Mouse (Mus musculus) limb, embryonic 15.5 days (tissue): ENCODE data around the gene Cd81. TPM values are rescaled to one million over a fixed set of nuclear protein-coding genes. Genes with fewer than 3 reads are reported as not detected.

ENCODE experiments used
- ATAC-seq: fragments of 200-750 bp; cut with Nextera tagmentation; 2 replicates; pipeline ENCODE4 v1.8.0; 2017; ENCODE audit warnings: low read depth, moderate TSS enrichment; ENCODE audit not compliant: insufficient number of reproducible peaks, low FRiP score, low TSS enrichment
- H3K27ac ChIP-seq: fragments of 300-500 bp; sonication (generic); 2 replicates; pipeline ENCODE4 v1.5.1; 2015; ENCODE audit warnings: moderate library complexity, mild to moderate bottlenecking, inconsistent platforms
- H3K27me3 ChIP-seq: fragments of 300-500 bp; sonication (generic); 2 replicates; pipeline ENCODE4 v1.6.1; 2015; ENCODE audit warnings: inconsistent platforms
- H3K36me3 ChIP-seq: fragments of 300-500 bp; sonication (generic); 2 replicates; pipeline ENCODE4 v1.6.1; 2015; ENCODE audit warnings: inconsistent platforms
- H3K4me1 ChIP-seq: fragments of 300-500 bp; sonication (generic); 2 replicates; pipeline ENCODE4 v1.6.1; 2015; ENCODE audit warnings: inconsistent platforms
- H3K4me2 ChIP-seq: fragments of 300-500 bp; sonication (generic); 2 replicates; pipeline ENCODE4 v1.6.1; 2015; ENCODE audit warnings: mild to moderate bottlenecking, inconsistent platforms
- H3K4me3 ChIP-seq: fragments of 300-500 bp; sonication (generic); 2 replicates; pipeline ENCODE4 v1.5.1; 2015; ENCODE audit warnings: mild to moderate bottlenecking, inconsistent platforms
- H3K9ac ChIP-seq: fragments of 300-500 bp; sonication (generic); 2 replicates; pipeline ENCODE4 v1.6.1; 2015; ENCODE audit warnings: inconsistent platforms
- H3K9me3 ChIP-seq: fragments of 300-500 bp; sonication (generic); 2 replicates; pipeline ENCODE4 v1.6.1; 2016; ENCODE audit warnings: inconsistent platforms
- WGBS: fragments of 180-500 bp; shearing (Covaris S2); methylation state at CpG from one replicate; pipeline ENCODE4 v1.1.7; 2015; 5-methylcytosine and 5-hydroxymethylcytosine counted together
- polyA plus RNA-seq: library from polyadenylated mRNA; unstranded; fragments of >200 nt; fragmentation: Nextera tagmentation; extraction: Ambion mirVana; gene quantifications from 2 replicates; pipeline ENCODE4 v1.2.1, GENCODE M21; 2015

Gene Cd81
- polyA plus RNA-seq, 1 experiment from 2014 or later = 692 TPM

DNA sequence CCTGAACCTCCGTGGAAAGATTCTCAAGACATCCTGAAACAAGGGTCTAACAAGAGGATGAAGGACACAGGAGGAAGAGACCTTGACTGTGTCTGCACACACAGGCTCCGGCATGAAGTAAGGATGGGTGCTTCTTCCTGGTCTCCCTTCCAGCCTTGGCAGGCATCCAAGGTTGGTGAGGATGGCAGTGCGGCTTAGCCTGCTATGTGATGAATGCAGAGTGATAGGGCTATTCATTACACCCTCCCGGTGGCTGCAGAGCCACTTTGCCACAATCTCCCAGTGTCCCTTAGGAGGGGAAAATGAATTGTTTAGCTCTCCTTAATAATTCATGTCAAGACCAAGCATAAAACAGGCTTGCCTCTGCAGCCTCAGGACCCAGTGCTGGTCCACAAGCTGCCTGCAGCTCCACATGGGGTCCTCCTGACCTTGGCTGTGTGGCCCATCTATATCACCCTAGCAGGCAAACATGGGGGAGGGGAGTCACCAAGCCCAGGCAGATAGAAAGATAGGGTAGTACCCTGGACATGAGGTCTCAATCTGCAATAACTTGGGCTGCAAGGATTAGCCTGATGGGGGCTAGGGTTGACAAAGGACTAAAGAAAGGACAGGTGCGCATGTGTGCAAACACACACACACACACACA is 40.2 kb upstream of the Cd81 start:
- Histone ChIP-seq H3K9me3 (no peaks in the 10 kb centered on the region), H3K36me3 (no peaks in the 10 kb centered on the region), H3K27me3 (no peaks in the 10 kb centered on the region), H3K4me2 (no peak overlapping the region), H3K4me3 (no peak overlapping the region), H3K27ac (no peak overlapping the region), H3K9ac (no peak overlapping the region), H3K4me1 (peaks cover 65% of the 10 kb centered on the region)
- ATAC-seq = no peak
- 68% methylated on average over 5 of the region's 5 CpGs for WGBS

DNA sequence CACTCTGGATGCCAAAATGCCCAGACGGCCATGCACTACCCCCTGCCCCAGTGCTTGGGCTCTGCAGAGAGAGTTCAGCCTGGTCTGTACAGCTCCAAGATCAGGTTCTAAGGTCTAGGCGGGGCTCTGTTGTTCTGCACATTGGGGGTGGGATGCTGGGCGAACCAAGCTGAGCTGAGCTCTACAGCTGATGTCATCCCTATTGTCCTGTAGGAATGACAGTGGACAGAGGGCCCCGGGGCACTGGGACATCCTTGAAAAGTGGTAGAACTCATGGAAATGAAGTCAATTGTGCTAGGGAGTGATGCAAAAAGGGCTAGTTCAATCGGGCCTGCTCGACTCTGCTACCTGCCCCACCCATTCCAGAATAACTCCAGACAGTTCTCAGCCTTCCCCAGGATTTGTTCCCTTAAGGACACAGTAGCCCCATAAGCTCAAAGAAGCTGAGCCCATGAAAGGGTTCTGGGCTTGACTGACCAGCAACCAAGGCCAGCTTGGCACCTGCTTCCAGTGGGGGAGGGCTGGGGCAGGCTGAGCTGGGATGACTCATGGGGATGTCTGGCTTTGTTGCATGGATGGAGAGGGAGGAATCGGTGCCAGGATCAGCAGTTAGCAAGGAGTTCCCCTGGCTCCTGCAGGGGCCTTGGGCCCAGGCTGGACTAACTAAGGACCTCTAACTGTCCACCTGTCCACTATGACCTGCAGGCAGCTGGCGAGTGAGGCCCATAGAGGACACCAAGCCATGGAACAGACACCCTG is 38.9 kb upstream of the Cd81 start:
- Histone ChIP-seq H3K9me3 (no peaks in the 10 kb centered on the region), H3K4me2 (no peak overlapping the region), H3K27ac (0 out of 2 replicates have a peak overlapping the region, but pooled peaks have one; percentile 14), H3K4me1 (peaks cover 52% of the 10 kb centered on the region), H3K9ac (no peak overlapping the region), H3K4me3 (no peak overlapping the region), H3K27me3 (no peaks in the 10 kb centered on the region), H3K36me3 (no peaks in the 10 kb centered on the region)
- ATAC-seq = no peak
- 71% methylated on average over 8 of the region's 8 CpGs for WGBS

DNA sequence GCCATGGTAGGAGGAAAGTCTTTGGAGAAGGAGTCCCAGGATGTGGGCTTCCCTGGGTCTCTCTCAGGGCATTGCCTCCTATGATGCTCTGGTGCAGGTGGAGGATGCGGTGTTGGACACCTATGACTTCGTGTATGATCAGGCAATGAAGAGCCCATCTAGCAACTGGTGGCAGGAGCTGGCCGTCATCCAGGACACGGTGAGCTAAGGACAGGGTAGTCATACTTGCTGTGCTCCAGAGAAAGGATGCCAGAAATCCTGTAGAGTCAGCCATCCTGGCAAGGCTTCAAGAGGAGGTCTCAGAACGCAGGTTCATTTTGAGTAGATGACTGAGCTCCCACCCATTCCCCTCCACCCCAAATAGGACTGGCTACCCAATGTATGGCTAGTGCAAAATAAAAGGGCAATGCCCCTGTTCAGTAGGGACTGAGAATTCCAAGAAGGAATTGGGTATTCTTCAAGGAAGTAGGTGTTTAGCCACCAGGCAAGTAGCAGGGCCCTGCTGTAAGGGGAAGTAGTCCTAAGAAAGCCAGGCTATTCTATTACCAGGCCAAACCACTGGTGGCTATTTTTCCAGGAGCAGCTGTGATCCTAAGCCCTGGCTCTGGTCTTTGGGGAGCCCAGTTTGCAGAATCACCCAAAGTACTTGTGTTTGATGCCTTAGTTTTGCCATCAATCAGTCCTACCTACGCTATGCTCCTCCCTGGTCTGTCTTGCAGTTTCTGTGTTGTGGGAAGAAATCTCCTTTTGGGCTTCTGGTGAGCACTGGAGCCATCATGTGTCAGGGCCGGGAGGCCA is 37.5 kb upstream of the Cd81 start:
- Histone ChIP-seq H3K9me3 (no peaks in the 10 kb centered on the region), H3K4me2 (no peak overlapping the region), H3K27me3 (no peaks in the 10 kb centered on the region), H3K9ac (no peak overlapping the region), H3K4me3 (no peak overlapping the region), H3K36me3 (no peaks in the 10 kb centered on the region), H3K4me1 (peaks cover 42% of the 10 kb centered on the region), H3K27ac (peak overlapping the region; percentile 39; the same call in 1 of the 2 replicates)
- 80% methylated on average over 7 of the region's 7 CpGs for WGBS
- no peak for ATAC-seq

- no peak overlapping the region for H3K4me3 ChIP-seq
- no peaks in the 10 kb centered on the region for H3K9me3 ChIP-seq
- 6% methylated on average over 1 of the region's 1 CpGs for WGBS
- ATAC-seq = peak; percentile 45
- no peaks in the 10 kb centered on the region for H3K27me3 ChIP-seq
- no peak overlapping the region for H3K4me2 ChIP-seq
- peak overlapping the region; percentile 39 for H3K27ac ChIP-seq
- peaks cover 37% of the 10 kb centered on the region for H3K4me1 ChIP-seq
- H3K36me3 ChIP-seq = no peaks in the 10 kb centered on the region
- H3K9ac ChIP-seq = no peak overlapping the region
Observed at GRCm38 (mm10) chr7:143015755-143016423, 36.6 kb upstream of the Cd81 start.

DNA sequence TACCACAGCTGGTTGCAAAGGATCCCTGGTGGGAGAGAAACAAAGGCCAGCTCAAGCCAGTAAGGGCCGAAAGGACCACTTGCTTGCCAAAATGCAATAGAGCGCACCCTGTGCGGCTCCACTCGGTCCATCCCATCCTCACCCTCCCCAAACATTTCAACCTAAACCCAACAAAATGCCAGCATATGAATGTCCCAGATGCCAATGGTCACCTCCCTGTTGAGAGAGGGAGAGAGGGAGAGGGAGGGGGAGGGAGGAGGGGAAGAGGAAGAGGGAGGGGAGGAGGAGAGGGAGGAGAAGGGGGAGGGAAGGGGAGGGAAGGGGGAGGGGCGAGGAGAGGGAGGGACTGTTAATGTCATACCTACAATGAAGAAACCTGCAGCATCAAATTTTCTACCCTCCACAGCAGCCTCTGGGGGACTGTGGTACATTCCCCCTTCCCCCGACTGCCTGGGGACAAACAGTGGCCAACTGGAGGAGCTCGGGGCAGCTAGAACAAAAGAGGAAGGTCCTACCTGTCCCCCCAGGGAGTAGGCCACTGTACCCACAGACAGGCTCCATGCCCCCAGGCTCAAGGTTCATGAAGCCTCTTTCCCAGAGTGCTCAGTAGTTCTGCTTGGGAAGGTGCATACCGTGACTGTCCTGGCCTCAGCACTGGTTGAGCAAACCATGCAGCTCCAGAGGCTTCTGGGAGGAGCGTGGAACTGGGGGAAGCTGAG is 36.0 kb upstream of the Cd81 start:
- Histone ChIP-seq H3K27ac (peak overlapping the region; percentile 39), H3K4me2 (no peak overlapping the region)
- no peak for ATAC-seq

GRCm38 (mm10) chr7:143017181-143017580 is 35.4 kb upstream of the Cd81 start:
- WGBS = 66% methylated on average over 4 of the region's 4 CpGs
- Histone ChIP-seq H3K27ac (no peak overlapping the region), H3K4me2 (no peak overlapping the region), H3K36me3 (no peaks in the 10 kb centered on the region), H3K9me3 (no peaks in the 10 kb centered on the region), H3K27me3 (no peaks in the 10 kb centered on the region), H3K4me1 (peaks cover 32% of the 10 kb centered on the region), H3K4me3 (no peak overlapping the region), H3K9ac (no peak overlapping the region)
- no peak for ATAC-seq

More for the DNA sequence above, 36.0 kb upstream of the Cd81 start:
- H3K27me3 ChIP-seq = no peaks in the 10 kb centered on the region
- H3K9ac ChIP-seq = no peak overlapping the region
- no peak overlapping the region for H3K4me3 ChIP-seq
- no peaks in the 10 kb centered on the region for H3K9me3 ChIP-seq
- no peaks in the 10 kb centered on the region for H3K36me3 ChIP-seq
- peaks cover 32% of the 10 kb centered on the region for H3K4me1 ChIP-seq
- 64% methylated on average over 9 of the region's 9 CpGs for WGBS

GRCm38 (mm10) chr7:143020040-143020439 is 32.5 kb upstream of the Cd81 start:
- ATAC-seq = peak; percentile 27; the same call in 1 of the 2 replicates
- Histone ChIP-seq H3K4me3 (no peak overlapping the region), H3K4me1 (peaks cover 26% of the 10 kb centered on the region), H3K4me2 (no peak overlapping the region), H3K27me3 (no peaks in the 10 kb centered on the region), H3K36me3 (peaks cover under 1% of the 10 kb centered on the region; the same call in 1 of the 2 replicates), H3K9ac (no peak overlapping the region), H3K27ac (no peak overlapping the region), H3K9me3 (no peaks in the 10 kb centered on the region)

- Histone ChIP-seq H3K4me2 (no peak overlapping the region), H3K9ac (no peak overlapping the region), H3K9me3 (no peaks in the 10 kb centered on the region), H3K27me3 (no peaks in the 10 kb centered on the region), H3K4me3 (no peak overlapping the region), H3K27ac (0 out of 2 replicates have a peak overlapping the region, but pooled peaks have one; percentile 17), H3K4me1 (peaks cover 19% of the 10 kb centered on the region), H3K36me3 (peaks cover 4% of the 10 kb centered on the region; the same call in 1 of the 2 replicates)
- ATAC-seq = no peak
- WGBS = 76% methylated on average over 3 of the region's 3 CpGs
Observed at GRCm38 (mm10) chr7:143020764-143021163, 31.8 kb upstream of the Cd81 start.

DNA sequence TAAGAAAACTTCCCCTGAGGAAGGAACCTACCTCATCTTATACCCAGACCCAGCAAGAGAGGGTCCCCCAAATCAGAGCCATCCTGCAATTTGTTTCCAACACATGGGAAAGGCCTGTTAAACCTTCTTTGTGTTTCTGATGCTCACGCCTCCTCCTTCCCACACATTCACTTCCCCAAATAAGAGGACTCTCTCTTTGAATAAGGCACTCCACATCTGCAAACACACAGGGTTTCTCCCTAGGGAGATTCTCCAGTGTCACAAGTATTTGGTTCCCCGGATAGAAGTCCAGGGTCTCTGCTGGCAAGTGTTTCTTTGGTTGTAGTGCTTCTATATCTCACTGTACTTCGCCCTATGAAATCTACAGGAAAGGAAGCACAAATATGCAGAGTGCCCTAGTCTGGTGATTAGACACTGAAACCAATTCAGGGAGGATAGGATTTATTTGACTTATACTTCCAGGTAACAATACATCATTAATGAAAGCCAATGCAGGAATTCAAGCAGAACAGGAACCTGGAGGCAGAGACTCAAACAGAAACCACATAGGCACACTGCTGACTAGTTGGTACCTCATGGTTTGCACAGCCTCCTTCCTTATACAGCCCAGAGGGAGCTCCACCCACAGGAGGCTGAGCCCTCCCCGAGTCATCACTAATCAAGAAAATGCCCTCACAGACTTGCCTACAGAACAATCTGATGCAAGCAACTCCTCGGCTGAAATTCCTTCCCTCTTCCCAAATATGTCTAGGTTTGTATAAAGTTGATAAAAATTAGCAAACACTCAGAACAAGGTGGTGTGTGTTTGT is 31.0 kb upstream of the Cd81 start:
- no peak overlapping the region for H3K27ac ChIP-seq
- WGBS = 61% methylated on average over 5 of the region's 5 CpGs

DNA sequence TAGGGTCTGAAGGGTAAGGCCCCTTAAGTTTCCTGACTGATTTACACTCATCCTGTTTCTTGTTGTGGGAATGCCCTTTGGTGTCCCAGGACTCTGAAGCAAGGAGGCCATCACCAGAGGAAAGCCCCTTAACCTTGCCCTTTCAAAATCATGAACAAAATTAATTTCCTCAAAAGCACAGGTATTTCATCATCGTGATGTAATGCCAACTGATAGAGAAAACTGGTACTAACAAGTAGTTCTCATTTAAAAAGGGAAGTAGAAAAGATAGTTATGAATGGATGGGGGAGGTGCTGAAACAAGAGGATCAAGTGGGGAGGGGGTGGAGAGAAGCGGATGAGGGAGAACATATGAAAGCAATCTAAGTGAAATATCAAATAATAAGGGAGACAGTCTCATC is 29.0 kb upstream of the Cd81 start:
- no peaks in the 10 kb centered on the region for H3K9me3 ChIP-seq
- WGBS = 91% methylated on average over 2 of the region's 2 CpGs
- 0 out of 2 replicates have a peak, but pooled peaks cover 3% of the 10 kb centered on the region for H3K4me1 ChIP-seq
- H3K9ac ChIP-seq = no peak overlapping the region
- H3K4me2 ChIP-seq = no peak overlapping the region
- no peak overlapping the region for H3K27ac ChIP-seq
- peaks cover 5% of the 10 kb centered on the region; the same call in 1 of the 2 replicates for H3K36me3 ChIP-seq
- H3K27me3 ChIP-seq = no peaks in the 10 kb centered on the region
- no peak overlapping the region for H3K4me3 ChIP-seq
- no peak for ATAC-seq

More for the DNA sequence above, 31.0 kb upstream of the Cd81 start:
- no peak for ATAC-seq
- H3K4me1 ChIP-seq = peaks cover 11% of the 10 kb centered on the region; the same call in 1 of the 2 replicates
- H3K9ac ChIP-seq = no peak overlapping the region
- no peak overlapping the region for H3K4me2 ChIP-seq
- H3K36me3 ChIP-seq = peaks cover 4% of the 10 kb centered on the region; the same call in 1 of the 2 replicates
- H3K4me3 ChIP-seq = no peak overlapping the region
- no peaks in the 10 kb centered on the region for H3K9me3 ChIP-seq
- H3K27me3 ChIP-seq = no peaks in the 10 kb centered on the region
